Mouse (Mus musculus) olfactory bulb, adult 2 months (tissue): ENCODE results near the gene Kdm1b. TPM values are rescaled to one million over a fixed set of nuclear protein-coding genes. Genes with fewer than 3 reads are reported as not detected.
A peak's percentile ranks its signal among the peaks of the same experiment; 100 is the strongest.

ENCODE experiments used
- H3K27ac ChIP-seq: fragments of 200-500 bp; 2 replicates; pipeline ENCODE4 v1.5.1; 2012; ENCODE audit warnings: low read depth, low read length; ENCODE audit not compliant: insufficient read depth
- H3K4me1 ChIP-seq: fragments of 200-500 bp; 2 replicates; pipeline ENCODE4 v1.6.1; 2012; ENCODE audit warnings: low read length; ENCODE audit not compliant: control insufficient read depth, insufficient read depth
- H3K4me3 ChIP-seq: fragments of 200-500 bp; 2 replicates; pipeline ENCODE4 v1.5.1; 2012; ENCODE audit warnings: mild to moderate bottlenecking, low read depth, low read length, moderate library complexity; ENCODE audit not compliant: insufficient read depth
- CTCF ChIP-seq: fragments of 200-500 bp; IDR thresholded peaks from 2 replicates; pipeline ENCODE4 v1.5.1; 2012; ENCODE audit warnings: low read depth, mild to moderate bottlenecking, low read length, moderate library complexity; ENCODE audit not compliant: insufficient read depth
- POLR2A ChIP-seq: fragments of 200-500 bp; IDR thresholded peaks from 2 replicates; pipeline ENCODE4 v1.6.1; 2012; ENCODE audit warnings: mild to moderate bottlenecking, low read depth, low read length, moderate library complexity; ENCODE audit not compliant: insufficient read depth
- WGBS: fragments of 180-500 bp; shearing (Covaris S2); methylation state at CpG from one replicate; pipeline ENCODE4 v1.1.7; 2018; 5-methylcytosine and 5-hydroxymethylcytosine counted together
- polyA plus RNA-seq: library from polyadenylated mRNA; stranded (reverse); fragments of >200 nt; gene quantifications from 2 replicates; pipeline ENCODE4 v1.2.4, GENCODE M21; 2012; ENCODE audit warnings: low replicate concordance; ENCODE audit not compliant: missing spikeins, insufficient read depth, insufficient read length

Kdm1b gene
- polyA plus RNA-seq, 1 experiment = not detected

GRCm38 (mm10) chr13:47100587-47100986 is 57.3 kb downstream of the Kdm1b start:
- WGBS = 80% methylated on average over 2 of the region's 2 CpGs
- no peak for TF ChIP-seq CTCF
- TF ChIP-seq POLR2A = no peak
- peaks cover 4% of the 10 kb centered on the region; the same call in 1 of the 2 replicates for H3K4me1 ChIP-seq
- no peak overlapping the region for H3K4me3 ChIP-seq
- no peak overlapping the region for H3K27ac ChIP-seq

GRCm38 (mm10) chr13:47104146-47104545 is 60.8 kb downstream of the Kdm1b start:
- TF ChIP-seq POLR2A (no peak), CTCF (no peak)
- Histone ChIP-seq H3K4me3 (no peak overlapping the region), H3K4me1 (peaks cover 4% of the 10 kb centered on the region; the same call in 1 of the 2 replicates), H3K27ac (no peak overlapping the region)
- 46% methylated on average over 2 of the region's 2 CpGs for WGBS

- Histone ChIP-seq H3K4me3 (peak overlapping the region; percentile 78), H3K27ac (0 out of 2 replicates have a peak overlapping the region, but pooled peaks have one; percentile 23), H3K4me1 (peaks cover 4% of the 10 kb centered on the region; the same call in 1 of the 2 replicates)
- WGBS = 3% methylated on average over 25 of the region's 25 CpGs
- no peak for TF ChIP-seq CTCF
- no peak for TF ChIP-seq POLR2A
Measured at GRCm38 (mm10) chr13:47104856-47105541, 61.7 kb downstream of the Kdm1b start.

GRCm38 (mm10) chr13:47105711-47106579 is 62.6 kb downstream of the Kdm1b start, which contains the start of gene Dek:
TSS of gene Dek (minus strand) at chr13:47106201.
- H3K4me1 ChIP-seq = peaks cover 4% of the 10 kb centered on the region; the same call in 1 of the 2 replicates
- under 1% methylated on average over 100 of the region's 129 CpGs for WGBS
- TF ChIP-seq CTCF (peak; percentile 36; the same call in 1 of the 2 replicates), POLR2A (peak; percentile 45; the same call in 1 of the 2 replicates)
- peak within 1 kb of the TSS; percentile 78 for H3K4me3 ChIP-seq
- H3K27ac ChIP-seq = peak within 1 kb of the TSS; percentile 23; the same call in 1 of the 2 replicates

- TF ChIP-seq POLR2A (no peak), CTCF (no peak)
- H3K4me1 ChIP-seq = peaks cover 4% of the 10 kb centered on the region; the same call in 1 of the 2 replicates
- 1% methylated on average over 20 of the region's 20 CpGs for WGBS
- H3K27ac ChIP-seq = no peak overlapping the region
- H3K4me3 ChIP-seq = peak overlapping the region; percentile 78
Measured at GRCm38 (mm10) chr13:47106580-47106888, 63.2 kb downstream of the Kdm1b start.

- 93% methylated on average over 2 of the region's 2 CpGs for WGBS
- Histone ChIP-seq H3K4me1 (peaks cover 3% of the 10 kb centered on the region; the same call in 1 of the 2 replicates), H3K27ac (no peak overlapping the region), H3K4me3 (no peak overlapping the region)
- no peak for TF ChIP-seq POLR2A
- TF ChIP-seq CTCF = no peak
Measured at GRCm38 (mm10) chr13:47109239-47109638, 65.9 kb downstream of the Kdm1b start.

- Histone ChIP-seq H3K4me1 (no peaks in the 10 kb centered on the region), H3K4me3 (no peak overlapping the region), H3K27ac (no peak overlapping the region)
- no peak for TF ChIP-seq CTCF
- TF ChIP-seq POLR2A = no peak
- WGBS = 75% methylated on average over 3 of the region's 3 CpGs
Measured at GRCm38 (mm10) chr13:47111185-47111584, 67.9 kb downstream of the Kdm1b start.

- Histone ChIP-seq H3K27ac (no peak overlapping the region), H3K4me3 (no peak overlapping the region), H3K4me1 (no peaks in the 10 kb centered on the region)
- TF ChIP-seq POLR2A = no peak
- TF ChIP-seq CTCF = no peak
- 96% methylated on average over 3 of the region's 3 CpGs for WGBS
Measured at GRCm38 (mm10) chr13:47112056-47112455, 68.8 kb downstream of the Kdm1b start.

- H3K4me3 ChIP-seq = no peak overlapping the region
- no peaks in the 10 kb centered on the region for H3K4me1 ChIP-seq
- no peak overlapping the region for H3K27ac ChIP-seq
- TF ChIP-seq CTCF (no peak), POLR2A (no peak)
- 79% methylated on average over 3 of the region's 3 CpGs for WGBS
Measured at GRCm38 (mm10) chr13:47112924-47113323, 69.6 kb downstream of the Kdm1b start.
